Mouse (Mus musculus) common myeloid progenitor, adult 5-6 weeks (primary cell): Measurements from ENCODE around the gene Psg26. TPM values are rescaled to one million over a fixed set of nuclear protein-coding genes. Genes with fewer than 3 reads are reported as not detected.
"Not testable (repeated sequence)": the region's sequence is repeated elsewhere in the genome, so short reads cannot be mapped to it uniquely, and the experiment has no call there.

Experiments
- ATAC-seq: replicated peaks from 2 replicates; pipeline ENCODE4 v1.8.0; 2016; ENCODE audit warnings: low read depth, mild to moderate bottlenecking, moderate TSS enrichment, inconsistent platforms; ENCODE audit not compliant: poor library complexity, severe bottlenecking
- total RNA-seq: library from RNA; stranded (forward); fragments of 200-1000, 187-1606 nt; gene quantifications from 2 replicates; pipeline ENCODE4 v1.2.3, GENCODE M21; 2017

Psg26 gene
- total RNA-seq = not detected in 2 replicates

DNA sequence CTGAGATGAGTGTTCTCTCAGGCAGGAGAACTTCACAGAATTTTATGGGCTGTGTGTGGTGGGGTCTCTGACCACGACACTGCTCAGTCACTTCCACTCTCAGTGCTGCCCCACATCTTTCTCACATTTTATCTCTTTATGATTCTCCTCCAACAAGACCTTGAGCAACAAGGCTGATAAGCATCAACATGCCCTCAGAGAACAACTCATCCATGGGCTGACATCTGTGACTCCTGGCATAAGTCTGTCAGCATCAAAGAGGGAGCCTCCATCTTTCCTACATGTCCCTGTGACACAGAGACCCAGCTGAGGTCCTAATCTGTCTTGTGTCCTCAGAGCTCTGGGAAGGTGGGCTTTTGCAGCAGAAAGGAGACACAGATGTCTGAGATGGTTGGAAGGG is at the start of gene Psg26:
Gene Psg26, minus strand, starts transcription at position 101 of the 400 bp plus-strand sequence.
- ATAC-seq = no peak

DNA sequence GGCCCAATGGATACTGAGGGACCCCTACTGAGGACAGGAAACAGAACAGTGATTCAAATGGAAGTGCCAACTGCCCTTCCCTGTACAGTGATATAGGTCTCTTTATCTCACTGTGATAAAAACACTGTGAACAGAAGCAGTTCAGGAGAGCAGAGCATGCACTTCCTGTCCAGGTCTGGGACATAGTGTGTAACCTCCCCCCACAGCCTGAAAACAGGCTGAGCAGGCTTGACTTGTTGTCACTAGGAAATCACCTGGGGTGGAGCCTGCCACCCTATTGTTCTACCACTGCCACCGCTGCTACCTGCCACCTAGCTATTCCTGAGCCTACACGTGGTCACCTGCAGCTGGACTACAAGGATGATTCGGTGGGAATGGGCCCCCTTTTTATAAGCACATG is 49.4 kb upstream of the Psg26 start:
- ATAC-seq = no peak

- ATAC-seq = no peak
Measured at GRCm38 (mm10) chr7:18532169-18532568, 48.2 kb upstream of the Psg26 start, which contains the start of gene Psg25. TSS of gene Psg25 (minus strand) at chr7:18532269.

- no peak for ATAC-seq
Measured at GRCm38 (mm10) chr7:18524668-18525067, 40.7 kb upstream of the Psg26 start.

GRCm38 (mm10) chr7:18512848-18513247 is 28.9 kb upstream of the Psg26 start:
- ATAC-seq = not testable (repeated sequence)

DNA sequence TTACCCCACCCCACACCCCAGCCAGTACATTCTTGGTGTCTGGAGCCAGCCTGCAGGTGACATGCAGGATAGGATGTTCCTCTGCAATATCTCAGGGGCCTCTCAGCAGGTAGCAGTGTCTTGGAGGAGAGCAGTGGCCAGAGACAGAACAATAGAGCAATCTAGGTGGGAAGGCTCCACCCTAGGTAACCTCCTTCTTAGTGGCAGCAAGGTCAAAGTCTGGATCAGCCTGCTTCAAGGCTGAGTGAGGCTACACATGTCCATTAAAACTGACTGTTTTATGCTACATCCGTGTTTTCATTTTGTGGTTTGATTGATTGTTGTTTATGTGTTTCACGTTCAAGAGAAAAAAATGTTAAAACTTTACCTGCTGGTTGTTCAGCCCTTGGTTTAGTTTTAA is 28.4 kb upstream of the Psg26 start:
- not testable (repeated sequence) for ATAC-seq

DNA sequence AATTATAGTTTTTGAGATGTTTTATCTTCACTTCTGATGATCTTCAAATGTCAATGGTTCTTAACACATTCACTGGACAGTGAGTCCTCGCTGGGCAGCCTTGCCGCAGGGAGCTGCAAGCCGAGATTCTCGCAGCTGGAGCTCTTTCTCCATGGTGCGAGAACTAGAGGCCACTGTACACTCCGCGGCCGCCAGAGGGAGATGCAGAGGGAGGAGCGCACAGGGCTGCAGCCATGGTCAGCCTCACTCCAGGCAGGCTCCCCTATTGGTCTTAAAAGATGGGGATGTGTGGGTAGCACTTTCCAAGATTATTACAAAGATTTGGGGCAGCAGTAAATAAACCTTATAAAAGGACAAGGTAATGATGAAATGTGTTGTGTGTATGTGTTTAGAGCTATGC is 27.5 kb upstream of the Psg26 start:
- ATAC-seq = no peak

DNA sequence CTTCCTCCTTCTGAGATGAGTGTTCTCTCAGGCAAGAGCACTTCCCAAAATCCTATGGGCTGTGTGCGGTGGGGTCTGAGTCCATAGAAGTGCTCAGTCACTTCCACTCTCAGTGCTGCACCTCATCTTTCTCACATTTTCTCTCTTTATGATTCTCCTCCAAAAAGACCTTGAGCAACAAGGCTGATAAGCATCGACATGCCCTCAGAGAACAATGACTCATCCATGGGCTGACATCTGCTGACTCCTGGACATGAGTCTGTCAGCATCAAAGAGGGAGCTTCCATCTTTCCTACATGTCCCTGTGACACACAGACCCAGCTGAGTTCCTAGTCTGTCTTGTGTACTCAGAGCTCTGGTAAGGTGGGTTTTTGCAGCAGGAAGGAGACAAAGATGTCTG is 52.0 kb downstream of the Psg26 start, which contains the start of gene Psg28:
Gene Psg28, minus strand, starts transcription at position 101 of the 400 bp plus-strand sequence.
- ATAC-seq = not testable (repeated sequence)

Other genes with a start within 250 kb of the Psg26 start
- gene Mill1, start 238.8 kb downstream of the Psg26 start, total RNA-seq = not detected in 2 replicates
- gene Psg18, start 129.2 kb downstream of the Psg26 start, total RNA-seq = not detected in 2 replicates
- gene Psg28, start 52.1 kb downstream of the Psg26 start, total RNA-seq = not detected in 2 replicates
- gene Psg25, start 48.1 kb upstream of the Psg26 start, total RNA-seq = not detected in 2 replicates
- not detected in 2 replicates for gene Psg27, start 83.1 kb upstream of the Psg26 start, total RNA-seq
- not detected in 2 replicates for gene Psg23, start 132.3 kb upstream of the Psg26 start, total RNA-seq
- gene Psg21, start 172.5 kb upstream of the Psg26 start, total RNA-seq = not detected in 2 replicates
- not detected in 2 replicates for gene Psg20, start 202.0 kb upstream of the Psg26 start, total RNA-seq
- not detected in 2 replicates for gene Psg22, start 233.9 kb upstream of the Psg26 start, total RNA-seq